Mouse (Mus musculus): ENCODE data around the gene Caln1. TPM values are rescaled to one million over a fixed set of nuclear protein-coding genes. Genes with fewer than 3 reads are reported as not detected.

Caln1 gene
- polyA plus RNA-seq, 1 experiment from 2014 or later, result 0.31 TPM

Other genes with a start within 250 kb of the Caln1 start
- 4.8 TPM in 2 replicates for gene Kctd7, start 224.6 kb upstream of the Caln1 start, polyA plus RNA-seq (2014; fragmentation: Nextera tagmentation; extraction: Ambion mirVana)
- gene Rabgef1, start 197.7 kb upstream of the Caln1 start, polyA plus RNA-seq (2014; fragmentation: Nextera tagmentation; extraction: Ambion mirVana), result 16.5 and 17.9 TPM in 2 replicates
- gene Tmem248, start 152.4 kb upstream of the Caln1 start, polyA plus RNA-seq (2014; fragmentation: Nextera tagmentation; extraction: Ambion mirVana), result 30.7 and 31.0 TPM in 2 replicates
- gene Sbds, start 113.9 kb upstream of the Caln1 start, polyA plus RNA-seq (2014; fragmentation: Nextera tagmentation; extraction: Ambion mirVana), result 48.2 and 52.4 TPM in 2 replicates
- gene Tyw1, start 113.8 kb upstream of the Caln1 start, polyA plus RNA-seq (2014; fragmentation: Nextera tagmentation; extraction: Ambion mirVana), result 16.5 and 17.3 TPM in 2 replicates
- gene A330070K13Rik, start 15.2 kb downstream of the Caln1 start, polyA plus RNA-seq (2014; fragmentation: Nextera tagmentation; extraction: Ambion mirVana), result not detected in 2 replicates

Measured in heart, embryonic 14.5 days (tissue).